Comparison of ENCODE assay signal across 9 mouse cellular contexts in the genomic region with DNA sequence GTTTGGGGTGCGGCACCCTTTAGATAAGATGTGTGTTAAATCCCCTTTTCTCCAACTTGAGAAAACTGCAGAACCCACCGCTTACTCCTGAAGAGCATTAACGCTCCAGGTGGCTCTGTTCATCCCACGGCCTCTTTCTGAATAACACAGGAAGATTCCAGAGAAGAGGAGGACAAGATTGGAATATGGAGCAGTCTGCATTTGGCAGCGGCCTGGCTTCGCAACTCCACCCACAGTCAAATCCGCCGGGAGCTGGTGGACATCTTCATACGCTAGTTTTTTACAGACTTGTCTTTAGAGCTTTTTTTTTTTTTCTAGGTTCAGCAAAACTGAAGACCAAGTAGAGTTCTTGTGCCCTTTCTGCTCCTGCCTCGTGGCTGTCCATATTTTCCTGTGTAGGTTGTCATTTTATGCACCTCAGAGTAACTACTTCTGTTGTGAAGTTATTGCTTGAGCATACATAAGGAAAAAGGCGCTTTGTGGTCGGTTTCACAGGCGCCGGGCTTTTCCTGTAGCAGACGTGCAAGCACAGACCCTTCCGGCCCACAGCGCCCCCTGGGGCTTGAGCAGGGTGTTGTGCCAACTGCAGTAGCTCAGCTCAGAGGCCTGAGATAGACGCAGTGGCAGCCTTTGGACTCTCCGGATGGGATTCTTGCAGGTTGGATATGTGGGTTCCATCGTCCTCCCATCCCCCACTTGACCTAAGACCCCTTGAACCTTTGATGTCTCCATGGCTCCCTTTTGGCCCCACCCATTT. TPM values are rescaled to one million over a fixed set of nuclear protein-coding genes. Genes with fewer than 3 reads are reported as not detected.
DNase-seq lines count a peak whose midpoint lies in the region; ATAC-seq lines count a peak whose summit lies in the region.
"Had no signal": no experiment of that assay in that cellular context is flagged by ENCODE, and none has a peak within 500 bp of the region (broad histone marks: within the 10 kb centered on the region; RNA-seq: fewer than 3 reads in every experiment).

No protein-coding gene starts in this region.

- intact Hi-C loops in heart, postnatal 10 days (cut with DNase I) = no loop called here

- H3K4me2 ChIP-seq in hindbrain, embryonic 11.5 days (replicated peaks; ENCODE audit: low read depth, low read length) = no peak overlapping the region
- no peak overlapping the region for H3K4me2 ChIP-seq in hindbrain, embryonic 14.5 days (replicated peaks)
- H3K4me2 ChIP-seq: limb, embryonic 12.5 days had no signal

- peaks cover 2% of the 10 kb centered on the region; the same call in 1 of the 2 replicates for H3K4me1 ChIP-seq in hindbrain, embryonic 11.5 days (replicated peaks; ENCODE audit: control insufficient read depth, insufficient read depth, low read length)
- H3K4me1 ChIP-seq in hindbrain, embryonic 14.5 days (replicated peaks; ENCODE audit: control insufficient read depth, insufficient read depth, low read length) = no peaks in the 10 kb centered on the region

- no peaks in the 10 kb centered on the region for H3K27me3 ChIP-seq in hindbrain, embryonic 11.5 days (ENCODE audit: control insufficient read depth, insufficient read depth, low read length)
- H3K27me3 ChIP-seq in hindbrain, embryonic 14.5 days (ENCODE audit: control insufficient read depth, insufficient read depth, low read length) = no peaks in the 10 kb centered on the region
- H3K27me3 ChIP-seq: limb, embryonic 12.5 days had no signal

- WGBS in hindbrain, embryonic 11.5 days = 64% methylated on average over 20 of the region's 20 CpGs
- WGBS in hindbrain, embryonic 14.5 days = 69% methylated on average over 20 of the region's 20 CpGs

- H3K4me3 ChIP-seq in hindbrain, embryonic 11.5 days (ENCODE audit: low read depth, low read length) = no peak overlapping the region
- H3K4me3 ChIP-seq in hindbrain, embryonic 14.5 days (replicated peaks; ENCODE audit: low read length) = no peak overlapping the region
- H3K4me3 ChIP-seq: limb, embryonic 12.5 days had no signal

- no peak for ATAC-seq in hindbrain, embryonic 11.5 days (ENCODE audit: low FRiP score)
- no peak for ATAC-seq in hindbrain, embryonic 14.5 days (ENCODE audit: low FRiP score)

- no peak overlapping the region for H3K27ac ChIP-seq in hindbrain, embryonic 11.5 days (ENCODE audit: low read depth, low read length)
- no peak overlapping the region for H3K27ac ChIP-seq in hindbrain, embryonic 14.5 days
- H3K27ac ChIP-seq: limb, embryonic 12.5 days had no signal

- no peaks in the 10 kb centered on the region for H3K36me3 ChIP-seq in hindbrain, embryonic 11.5 days (ENCODE audit: control insufficient read depth, insufficient read depth, low read length)
- H3K36me3 ChIP-seq in hindbrain, embryonic 14.5 days (replicated peaks; ENCODE audit: control insufficient read depth, insufficient read depth) = no peaks in the 10 kb centered on the region
- H3K36me3 ChIP-seq: limb, embryonic 12.5 days had no signal

- no peaks in the 10 kb centered on the region for H3K9me3 ChIP-seq in hindbrain, embryonic 11.5 days (ENCODE audit: control insufficient read depth, low read length)
- H3K9me3 ChIP-seq in hindbrain, embryonic 14.5 days (ENCODE audit: control insufficient read depth, low read length) = no peaks in the 10 kb centered on the region
- H3K9me3 ChIP-seq: limb, embryonic 12.5 days had no signal

- no peak overlapping the region for H3K9ac ChIP-seq in hindbrain, embryonic 11.5 days (ENCODE audit: low read depth, low read length)
- H3K9ac ChIP-seq in hindbrain, embryonic 14.5 days = no peak overlapping the region
- H3K9ac ChIP-seq: limb, embryonic 12.5 days had no signal

- DNase-seq in hindbrain, embryonic 11.5 days (ENCODE audit: low spot score) = peak; percentile 55
- no peak for DNase-seq in hindbrain, embryonic 14.5 days (ENCODE audit: low spot score)
- peak; percentile 78 for DNase-seq in CD4-positive, CD25-positive, alpha-beta regulatory T cell, adult 2 months (ENCODE audit: low read depth, low spot score)
- DNase-seq in adrenal gland, postnatal 25 days = peak; percentile 47
- peak; percentile 48 to 69 for DNase-seq in heart, postnatal 10 days
- peak; percentile 74 for DNase-seq in lung, postnatal 10 days
- DNase-seq in spleen, postnatal 4 days (ENCODE audit: low spot score in 2 of 2) = peak; percentile 71 to 90
- DNase-seq in layer of hippocampus, adult 11-12 months (ENCODE audit: low spot score) = no peak

RNA-seq across cellular contexts. Expression of gene Fam243, which starts 1.7 kb away (rescaled TPM):
- polyA plus RNA-seq in hindbrain, embryonic 11.5 days (2014; fragmentation: Nextera tagmentation; extraction: Ambion mirVana) = not detected in 2 replicates
- 0.17 and 0.20 TPM in 2 replicates for polyA plus RNA-seq in hindbrain, embryonic 14.5 days (2014; fragmentation: Nextera tagmentation; extraction: Ambion mirVana)
- not detected in 2 replicates for total RNA-seq in adrenal gland, postnatal 25 days (2021)
- total RNA-seq in heart, postnatal 10 days (2021) = 1 to 10 TPM in 1 of 2 experiments, under 1 TPM in 1; 0.62 to 1.2 TPM
- polyA plus RNA-seq: limb, embryonic 12.5 days had no signal

RNA-seq across cellular contexts. Expression of gene Smim11, which starts 18.4 kb away (rescaled TPM):
- 112 and 121 TPM in 2 replicates for polyA plus RNA-seq in hindbrain, embryonic 11.5 days (2014; fragmentation: Nextera tagmentation; extraction: Ambion mirVana)
- polyA plus RNA-seq in hindbrain, embryonic 14.5 days (2014; fragmentation: Nextera tagmentation; extraction: Ambion mirVana) = 63.8 and 66.1 TPM in 2 replicates
- total RNA-seq in adrenal gland, postnatal 25 days (2021) = 72.8 and 74.9 TPM in 2 replicates
- total RNA-seq in heart, postnatal 10 days (2021) = 10 to 100 TPM; 48.9 to 54.0 TPM

RNA-seq across cellular contexts. Expression of gene Kcne2, which starts 27.3 kb away (rescaled TPM):
- polyA plus RNA-seq in hindbrain, embryonic 11.5 days (2014; fragmentation: Nextera tagmentation; extraction: Ambion mirVana) = 14.7 and 23.1 TPM in 2 replicates
- 32.3 and 53.8 TPM in 2 replicates for polyA plus RNA-seq in hindbrain, embryonic 14.5 days (2014; fragmentation: Nextera tagmentation; extraction: Ambion mirVana)
- total RNA-seq in adrenal gland, postnatal 25 days (2021) = not detected in 2 replicates
- not detected for total RNA-seq in heart, postnatal 10 days (2021)

RNA-seq across cellular contexts. Expression of gene Kcne1, which starts 39.7 kb away (rescaled TPM):
- 0.32 and 0.66 TPM in 2 replicates for polyA plus RNA-seq in hindbrain, embryonic 11.5 days (2014; fragmentation: Nextera tagmentation; extraction: Ambion mirVana)
- polyA plus RNA-seq in hindbrain, embryonic 14.5 days (2014; fragmentation: Nextera tagmentation; extraction: Ambion mirVana) = 0.23 TPM in 1 of 2 replicates, not detected in the other
- not detected in 2 replicates for total RNA-seq in adrenal gland, postnatal 25 days (2021)
- total RNA-seq in heart, postnatal 10 days (2021) = 100 to 1,000 TPM; 415 to 442 TPM
- polyA plus RNA-seq: limb, embryonic 12.5 days had no signal

Comparison
In these comparisons a context has a peak if more than half of its experiments do, and no peak if none do; other contexts are left out.
1. DNase-seq: peak in hindbrain, embryonic 11.5 days (single experiment), CD4-positive, CD25-positive, alpha-beta regulatory T cell, adult 2 months (single experiment), adrenal gland, postnatal 25 days (single experiment), heart, postnatal 10 days (2 of 2), lung, postnatal 10 days (single experiment) and spleen, postnatal 4 days (2 of 2); none in hindbrain, embryonic 14.5 days (single experiment) and layer of hippocampus, adult 11-12 months (single experiment).